Mouse (Mus musculus): Measurements from ENCODE around the gene Atp6v0d1.

DNA sequence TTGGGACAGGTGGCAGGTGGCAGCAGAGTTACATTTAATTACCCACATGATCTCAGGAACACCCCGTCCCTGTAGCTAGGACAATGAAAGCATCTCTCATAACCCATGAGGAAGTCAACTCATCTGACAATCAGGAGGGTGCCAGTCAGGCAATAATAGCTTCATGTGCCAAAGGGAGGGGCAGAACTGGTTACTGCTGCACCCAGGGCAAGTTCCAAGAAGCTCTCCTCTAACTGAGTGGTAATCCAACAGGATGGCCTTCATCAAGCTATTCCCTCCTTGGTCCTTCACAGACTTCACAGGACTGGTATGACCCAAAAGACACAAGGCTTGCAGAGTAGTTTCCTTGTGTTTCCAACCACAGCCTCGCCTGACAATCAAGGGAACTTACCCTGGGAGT lies 15.8 kb downstream of the Atp6v0d1 start:
- no peak for TF ChIP-seq CTCF (IDR thresholded peaks at IDR 0.05; ENCODE audit: extremely low read depth, insufficient read length, insufficient replicate concordance, low read depth, low read length)
- no peak for TF ChIP-seq POLR2A (IDR thresholded peaks at IDR 0.05; ENCODE audit: low read depth, low read length)

Measured in small intestine, adult 2 months (tissue).